7 mouse cellular contexts compared by ENCODE assay signal in genomic region chr2:48816141-48817028, GRCm38 (mm10). TPM values are rescaled to one million over a fixed set of nuclear protein-coding genes. Genes with fewer than 3 reads are reported as not detected.
DNase-seq lines count a peak whose midpoint lies in the region; ATAC-seq and TF ChIP-seq lines count a peak whose summit lies in the region.

No protein-coding gene starts in this region.

- no peak for TF ChIP-seq EP300 in CH12.LX (IDR thresholded peaks at IDR 0.05; ENCODE audit: low read length)
- TF ChIP-seq EP300 in heart, postnatal 0 days (IDR thresholded peaks at IDR 0.05; ENCODE audit: low read depth) = no peak
- no peak for TF ChIP-seq EP300 in stomach, postnatal 0 days (optimal IDR thresholded peaks at IDR 0.05)

- H3K27me3 ChIP-seq in CH12.LX (replicated peaks) = no peaks in the 10 kb centered on the region
- no peaks in the 10 kb centered on the region for H3K27me3 ChIP-seq in heart, postnatal 0 days (ENCODE audit: control insufficient read depth, insufficient read depth, low read length)
- H3K27me3 ChIP-seq in stomach, postnatal 0 days (ENCODE audit: control insufficient read depth, insufficient read depth, low read length) = no peaks in the 10 kb centered on the region

- no peaks in the 10 kb centered on the region for H3K9me3 ChIP-seq in CH12.LX (replicated peaks; ENCODE audit: low read length)
- H3K9me3 ChIP-seq in heart, postnatal 0 days (replicated peaks; ENCODE audit: control insufficient read depth, low read length) = no peaks in the 10 kb centered on the region
- H3K9me3 ChIP-seq in stomach, postnatal 0 days (ENCODE audit: control insufficient read depth, low read length) = no peaks in the 10 kb centered on the region

- no peak for TF ChIP-seq RAD21 in CH12.LX (IDR thresholded peaks at IDR 0.05; ENCODE audit: low read depth, low read length)

- DNase-seq in CH12.LX (ENCODE audit: extremely low read depth) (peak; percentile 13), ZHBTc4 (ENCODE audit: low read depth, low spot score) (peak; percentile 20)
- DNase-seq in heart, postnatal 0 days (ENCODE audit: low spot score) = no peak
- DNase-seq in lung, postnatal 25 days (ENCODE audit: low spot score) = peak; percentile 24
- DNase-seq in stomach, postnatal 0 days (ENCODE audit: low spot score) = no peak
- DNase-seq in urinary bladder, postnatal 10 days (ENCODE audit: low spot score) = no peak
- no peak for DNase-seq in layer of hippocampus, postnatal 14 days (ENCODE audit: low spot score in 2 of 2)

- no peak for TF ChIP-seq CTCF in CH12.LX (conservative IDR thresholded peaks at IDR 0.05 in 1 of 2, IDR thresholded peaks at IDR 0.05 in 1 of 2; ENCODE audit: low read depth in 2 of 2, low read length in 2 of 2)
- no peak for TF ChIP-seq CTCF in heart, postnatal 0 days (IDR thresholded peaks at IDR 0.05; ENCODE audit: low read depth)
- TF ChIP-seq CTCF in stomach, postnatal 0 days (IDR thresholded peaks at IDR 0.05; ENCODE audit: low read depth) = no peak

- peaks cover 0 to 21% of the 10 kb centered on the region in 2 experiments; a peak in 2 of 4 replicates for H3K4me1 ChIP-seq in CH12.LX (ENCODE audit: control insufficient read depth in 1 of 2, insufficient read depth in 2 of 2)
- peaks cover 22% of the 10 kb centered on the region; the same call in 1 of the 2 replicates for H3K4me1 ChIP-seq in heart, postnatal 0 days (ENCODE audit: control insufficient read depth, insufficient read depth)
- H3K4me1 ChIP-seq in stomach, postnatal 0 days (replicated peaks; ENCODE audit: control insufficient read depth, insufficient read depth) = peaks cover 5% of the 10 kb centered on the region

- no peaks in the 10 kb centered on the region for H3K79me2 ChIP-seq in CH12.LX (replicated peaks; ENCODE audit: control insufficient read depth, extremely low read depth, insufficient read depth, poor library complexity, severe bottlenecking)

- in situ Hi-C loops in CH12.LX (cut with MboI; ENCODE audit: low pct_ligation_motif_present, low pct_unique_long_range_greater_than_20kb, low sequenced_read_pairs) = no loop called here

- H3K36me3 ChIP-seq in CH12.LX (replicated peaks in 1 of 2; ENCODE audit: control insufficient read depth in 1 of 2, insufficient read depth in 1 of 2, low read length in 1 of 2) = no peaks in the 10 kb centered on the region
- no peaks in the 10 kb centered on the region for H3K36me3 ChIP-seq in heart, postnatal 0 days (replicated peaks; ENCODE audit: control insufficient read depth, insufficient read depth, low read length)
- no peaks in the 10 kb centered on the region for H3K36me3 ChIP-seq in stomach, postnatal 0 days (ENCODE audit: control insufficient read depth, insufficient read depth, low read length)

- 23% methylated on average over 9 of the region's 9 CpGs for WGBS in heart, postnatal 0 days
- 18% methylated on average over 9 of the region's 9 CpGs for WGBS in stomach, postnatal 0 days

- H3K27ac ChIP-seq in CH12.LX (ENCODE audit: insufficient read depth, low read depth) = no peak overlapping the region
- H3K27ac ChIP-seq in heart, postnatal 0 days (ENCODE audit: low read depth) = no peak overlapping the region
- no peak overlapping the region for H3K27ac ChIP-seq in stomach, postnatal 0 days (replicated peaks)

- no peak for TF ChIP-seq POLR2A in CH12.LX (IDR thresholded peaks at IDR 0.05; ENCODE audit: low read depth, low read length)

- H3K4me2 ChIP-seq in CH12.LX (ENCODE audit: insufficient read depth, low read depth, poor library complexity, severe bottlenecking) = peak overlapping the region; percentile 98
- peak overlapping the region; percentile 80 for H3K4me2 ChIP-seq in heart, postnatal 0 days (ENCODE audit: low read depth, low read length)
- H3K4me2 ChIP-seq in stomach, postnatal 0 days (replicated peaks; ENCODE audit: low read depth) = peak overlapping the region; percentile 70

- peak overlapping the region in 1 of 3 experiments; percentile 20 for H3K4me3 ChIP-seq in CH12.LX (replicated peaks in 1 of 3; ENCODE audit: low read depth in 2 of 3, low read length in 2 of 3, poor library complexity in 1 of 3)
- peak overlapping the region; percentile 91 for H3K4me3 ChIP-seq in heart, postnatal 0 days (ENCODE audit: low read depth, low read length)
- peak overlapping the region; percentile 86 for H3K4me3 ChIP-seq in stomach, postnatal 0 days (ENCODE audit: low read depth, low read length)

- dilution Hi-C loops in CH12.LX (cut with MboI; ENCODE audit: extremely low pct_ligation_motif_present, extremely low pct_unique_long_range_greater_than_20kb, low sequenced_read_pairs) = no loop called here

- no peak overlapping the region; the same call in 1 of the 2 replicates for H3K9ac ChIP-seq in CH12.LX (ENCODE audit: insufficient read depth, low read depth)
- peak overlapping the region; percentile 88; the same call in 1 of the 2 replicates for H3K9ac ChIP-seq in heart, postnatal 0 days (replicated peaks; ENCODE audit: low read depth, low read length)
- H3K9ac ChIP-seq in stomach, postnatal 0 days (ENCODE audit: low read length) = peak overlapping the region; percentile 51

- no peak for ATAC-seq in heart, postnatal 0 days (ENCODE audit: insufficient read depth, low read depth)
- ATAC-seq in stomach, postnatal 0 days (ENCODE audit: low FRiP score, low TSS enrichment) = no peak

TF ChIP-seq in CH12.LX, 34 proteins besides CTCF, POLR2A, EP300 and RAD21:
- TF ChIP-seq ZMIZ1 (IDR thresholded peaks at IDR 0.05; ENCODE audit: low read depth, low read length) = no peak
- no peak for TF ChIP-seq POLR2AphosphoS2 (IDR thresholded peaks at IDR 0.05; ENCODE audit: low read depth, low read length)
- no peak for TF ChIP-seq KAT2A (IDR thresholded peaks at IDR 0.05; ENCODE audit: insufficient replicate concordance, low read length)
- TF ChIP-seq ZNF384 (IDR thresholded peaks at IDR 0.05; ENCODE audit: low read depth, low read length) = no peak

RNA-seq across cellular contexts. Expression of gene Acvr2a, which starts 2.5 kb away (rescaled TPM):
- total RNA-seq in CH12.LX (2012; rRNA removed) (0.89 and 1.1 TPM in 2 replicates), CH12.LX (2014; rRNA removed) (2.2 and 3.1 TPM in 2 replicates)
- 2.9 and 4.1 TPM in 2 replicates for polyA plus RNA-seq in CH12.LX (2012; ENCODE audit: insufficient read length, low read depth)
- total RNA-seq in heart, postnatal 0 days (2014; rRNA removed; ENCODE audit: low replicate concordance) = 10.5 and 18.2 TPM in 2 replicates
- polyA plus RNA-seq in heart, postnatal 0 days (2015; fragmentation: Nextera tagmentation; extraction: Ambion mirVana) = 6.9 and 7.1 TPM in 2 replicates
- polyA plus RNA-seq in stomach, postnatal 0 days (2015; fragmentation: Nextera tagmentation; extraction: Ambion mirVana) = 8.0 and 8.5 TPM in 2 replicates
- 10 to 100 TPM; 34.2 to 39.4 TPM for total RNA-seq in layer of hippocampus, postnatal 14 days (2021)

Comparison
In these comparisons a context has a peak if more than half of its experiments do, and no peak if none do; other contexts are left out.
1. DNase-seq: peak in CH12.LX (single experiment), ZHBTc4 (single experiment) and lung, postnatal 25 days (single experiment); none in heart, postnatal 0 days (single experiment), stomach, postnatal 0 days (single experiment), urinary bladder, postnatal 10 days (single experiment) and layer of hippocampus, postnatal 14 days (0 of 2).
2. Peak in every context shown above with its lines, with median percentiles within 50 percentile points of each other: H3K4me2 ChIP-seq.